Comparison of ENCODE assay signal across 15 mouse cellular contexts in the genomic region with DNA sequence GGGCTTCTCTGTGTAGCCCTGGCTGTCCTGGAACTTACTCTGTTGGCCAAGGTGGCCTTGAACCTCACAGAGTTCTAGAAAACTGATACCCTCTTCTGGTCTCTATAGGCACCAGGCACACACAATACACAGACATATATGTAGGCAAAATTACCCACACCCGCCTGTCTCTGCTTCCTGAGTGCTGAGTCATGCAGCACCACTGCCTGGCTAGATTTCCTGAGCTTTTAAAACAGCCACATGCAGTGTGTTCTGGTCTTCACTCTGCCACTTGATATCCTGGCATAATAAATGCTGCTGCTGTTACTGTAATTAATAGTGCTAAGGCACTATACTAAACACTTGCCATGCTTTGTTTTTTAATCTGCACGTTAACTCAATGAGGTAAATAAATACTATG. TPM values are rescaled to one million over a fixed set of nuclear protein-coding genes. Genes with fewer than 3 reads are reported as not detected.
DNase-seq lines count a peak whose midpoint lies in the region; ATAC-seq and TF ChIP-seq lines count a peak whose summit lies in the region.
"Had no signal": no experiment of that assay in that cellular context is flagged by ENCODE, and none has a peak within 500 bp of the region (broad histone marks: within the 10 kb centered on the region; RNA-seq: fewer than 3 reads in every experiment).

No protein-coding gene starts in this region.

- no peaks in the 10 kb centered on the region for H3K27me3 ChIP-seq in G1E (ENCODE audit: insufficient read depth, low read length)
- H3K27me3 ChIP-seq in midbrain, postnatal 0 days (ENCODE audit: insufficient read depth, low read length) = no peaks in the 10 kb centered on the region
- H3K27me3 ChIP-seq: forebrain, embryonic 12.5 days; limb, embryonic 15.5 days; midbrain, embryonic 15.5 days; stomach, embryonic 15.5 days had no signal

- H3K9me3 ChIP-seq in G1E (replicated peaks) = no peaks in the 10 kb centered on the region
- H3K9me3 ChIP-seq in midbrain, postnatal 0 days (ENCODE audit: low read length) = no peaks in the 10 kb centered on the region
- H3K9me3 ChIP-seq: forebrain, embryonic 12.5 days; limb, embryonic 15.5 days; midbrain, embryonic 15.5 days; stomach, embryonic 15.5 days had no signal

- no peak for TF ChIP-seq CTCF in gastrocnemius, adult 2 months (IDR thresholded peaks at IDR 0.05)
- TF ChIP-seq CTCF in G1E (IDR thresholded peaks at IDR 0.05; ENCODE audit: low read depth, low read length) = no peak
- no peak for TF ChIP-seq CTCF in midbrain, postnatal 0 days (IDR thresholded peaks at IDR 0.05)

- no peak overlapping the region for H3K9ac ChIP-seq in midbrain, postnatal 0 days (replicated peaks; ENCODE audit: low read length, poor library complexity, severe bottlenecking)
- H3K9ac ChIP-seq: forebrain, embryonic 12.5 days; limb, embryonic 15.5 days; midbrain, embryonic 15.5 days; stomach, embryonic 15.5 days had no signal

- H3K36me3 ChIP-seq in G1E (replicated peaks) = peaks cover 3% of the 10 kb centered on the region
- no peaks in the 10 kb centered on the region for H3K36me3 ChIP-seq in midbrain, postnatal 0 days (ENCODE audit: insufficient read depth, low read length)
- H3K36me3 ChIP-seq: forebrain, embryonic 12.5 days; limb, embryonic 15.5 days; midbrain, embryonic 15.5 days; stomach, embryonic 15.5 days had no signal

- H3K27ac ChIP-seq in gastrocnemius, adult 2 months = peak overlapping the region; percentile 48
- no peak overlapping the region for H3K27ac ChIP-seq in midbrain, postnatal 0 days (ENCODE audit: low read depth, low read length)
- H3K27ac ChIP-seq: forebrain, embryonic 12.5 days; limb, embryonic 15.5 days; midbrain, embryonic 15.5 days; stomach, embryonic 15.5 days had no signal

- no peak for DNase-seq in gastrocnemius, adult 2 months
- DNase-seq in gastrocnemius, postnatal 14 days = no peak
- DNase-seq in G1E (ENCODE audit: low spot score) = no peak
- DNase-seq in midbrain, postnatal 0 days (ENCODE audit: low spot score) = no peak
- no peak for DNase-seq in adrenal gland, postnatal 10 days
- DNase-seq in testis, postnatal 10 days (ENCODE audit: low spot score) = no peak
- DNase-seq: heart, postnatal 36 days; layer of hippocampus, postnatal 36 days had no signal

- intact Hi-C loops in gastrocnemius, adult 2 months (cut with DNase I) = no loop called here
- intact Hi-C loops in gastrocnemius, postnatal 14 days (cut with DNase I; ENCODE audit: low total_unique reads) = no loop called here

- 90% methylated on average over 2 of the region's 2 CpGs for WGBS in midbrain, postnatal 0 days

- peak; percentile 58 for ATAC-seq in G1E (ENCODE audit: extremely low read depth, insufficient number of reproducible peaks, low FRiP score, poor library complexity, severe bottlenecking)
- ATAC-seq in granulocyte monocyte progenitor cell, adult 5-6 weeks (replicated peaks; ENCODE audit: poor library complexity, severe bottlenecking) = peak; percentile 42; the same call in 1 of the 2 replicates
- peak; percentile 49 for ATAC-seq in megakaryocyte progenitor cell, adult 5-6 weeks (replicated peaks; ENCODE audit: poor library complexity)
- ATAC-seq in midbrain, postnatal 0 days (ENCODE audit: low FRiP score) = no peak
- ATAC-seq: midbrain, embryonic 15.5 days had no signal

- peaks cover 38% of the 10 kb centered on the region for H3K4me1 ChIP-seq in G1E (ENCODE audit: insufficient read depth, low read depth, low read length)
- H3K4me1 ChIP-seq in midbrain, postnatal 0 days (ENCODE audit: insufficient read depth, low read length) = peaks cover 5% of the 10 kb centered on the region; the same call in 1 of the 2 replicates

- no peak overlapping the region for H3K4me2 ChIP-seq in midbrain, postnatal 0 days (ENCODE audit: low read depth, low read length, poor library complexity, severe bottlenecking)
- H3K4me2 ChIP-seq: forebrain, embryonic 12.5 days; limb, embryonic 15.5 days; midbrain, embryonic 15.5 days; stomach, embryonic 15.5 days had no signal

- no peak overlapping the region for H3K4me3 ChIP-seq in gastrocnemius, adult 2 months
- no peak overlapping the region for H3K4me3 ChIP-seq in G1E (ENCODE audit: low read depth, low read length)
- H3K4me3 ChIP-seq in midbrain, postnatal 0 days (ENCODE audit: low read depth, low read length) = no peak overlapping the region
- H3K4me3 ChIP-seq: forebrain, embryonic 12.5 days; limb, embryonic 15.5 days; midbrain, embryonic 15.5 days; stomach, embryonic 15.5 days had no signal

RNA-seq across cellular contexts. Expression of gene Numa1, which starts 31.7 kb away (rescaled TPM):
- 10 to 100 TPM; 47.1 to 53.6 TPM for total RNA-seq in gastrocnemius, adult 2 months (2021)
- 10 to 100 TPM; 53.0 to 53.3 TPM for total RNA-seq in gastrocnemius, postnatal 14 days (2021)
- total RNA-seq in G1E (2014; fragmentation: Nextera tagmentation) (134 and 189 TPM in 2 replicates), G1E (2017) (120 and 125 TPM in 2 replicates)
- 106 and 112 TPM in 2 replicates for polyA plus RNA-seq in G1E (2012)
- total RNA-seq in granulocyte monocyte progenitor cell, adult 5-6 weeks (2014; fragmentation: Nextera tagmentation) = 114 and 116 TPM in 2 replicates
- 153 and 204 TPM in 2 replicates for total RNA-seq in granulocyte monocyte progenitor cell, adult 5-6 weeks (2017)
- 83.1 and 93.8 TPM in 2 replicates for total RNA-seq in megakaryocyte progenitor cell, adult 5-6 weeks (2015)
- total RNA-seq in megakaryocyte progenitor cell, adult 5-6 weeks (2017) = 156 and 190 TPM in 2 replicates
- total RNA-seq in midbrain, postnatal 0 days (2014; rRNA removed) = 64.4 and 74.0 TPM in 2 replicates
- 17.9 and 20.6 TPM in 2 replicates for polyA plus RNA-seq in midbrain, postnatal 0 days (2015; fragmentation: Nextera tagmentation; extraction: Ambion mirVana)
- 100 to 1,000 TPM; 117 to 151 TPM for total RNA-seq in adrenal gland, postnatal 10 days (2021)

RNA-seq across cellular contexts. Expression of gene Lrrc51, which starts 31.9 kb away (rescaled TPM):
- 1 to 10 TPM; 4.1 to 4.2 TPM for total RNA-seq in gastrocnemius, adult 2 months (2021)
- 1 to 10 TPM; 3.6 to 3.7 TPM for total RNA-seq in gastrocnemius, postnatal 14 days (2021)
- total RNA-seq in G1E (2014; fragmentation: Nextera tagmentation) (12.4 and 17.7 TPM in 2 replicates), G1E (2017) (2.9 and 4.1 TPM in 2 replicates)
- polyA plus RNA-seq in G1E (2012) = 0.53 and 0.65 TPM in 2 replicates
- 4.0 and 6.1 TPM in 2 replicates for total RNA-seq in granulocyte monocyte progenitor cell, adult 5-6 weeks (2014; fragmentation: Nextera tagmentation)
- 3.8 TPM in 1 of 2 replicates, not detected in the other for total RNA-seq in granulocyte monocyte progenitor cell, adult 5-6 weeks (2017)
- total RNA-seq in megakaryocyte progenitor cell, adult 5-6 weeks (2015) = 1.9 and 3.8 TPM in 2 replicates
- total RNA-seq in megakaryocyte progenitor cell, adult 5-6 weeks (2017) = 1.0 TPM in 1 of 2 replicates, not detected in the other
- total RNA-seq in midbrain, postnatal 0 days (2014; rRNA removed) = 3.7 and 6.9 TPM in 2 replicates
- 7.0 TPM in 2 replicates for polyA plus RNA-seq in midbrain, postnatal 0 days (2015; fragmentation: Nextera tagmentation; extraction: Ambion mirVana)
- total RNA-seq in adrenal gland, postnatal 10 days (2021) = 1 to 10 TPM; 8.4 TPM

RNA-seq across cellular contexts. Expression of gene Il18bp, which starts 52.9 kb away (rescaled TPM):
- total RNA-seq in gastrocnemius, adult 2 months (2021) = 1 to 10 TPM; 1.9 to 2.3 TPM
- 1 to 10 TPM; 1.1 to 1.4 TPM for total RNA-seq in gastrocnemius, postnatal 14 days (2021)
- 4.2 and 6.5 TPM in 2 replicates for total RNA-seq in G1E (2014; fragmentation: Nextera tagmentation)
- total RNA-seq in G1E (2017) = 2.5 and 2.7 TPM in 2 replicates
- 1.8 TPM in 2 replicates for polyA plus RNA-seq in G1E (2012)
- 5.8 and 12.6 TPM in 2 replicates for total RNA-seq in granulocyte monocyte progenitor cell, adult 5-6 weeks (2014; fragmentation: Nextera tagmentation)
- total RNA-seq in granulocyte monocyte progenitor cell, adult 5-6 weeks (2017) = 1.1 and 3.7 TPM in 2 replicates
- 3.1 and 7.6 TPM in 2 replicates for total RNA-seq in megakaryocyte progenitor cell, adult 5-6 weeks (2015)
- total RNA-seq in megakaryocyte progenitor cell, adult 5-6 weeks (2017) = 2.1 and 2.5 TPM in 2 replicates
- total RNA-seq in midbrain, postnatal 0 days (2014; rRNA removed) = 7.7 and 12.9 TPM in 2 replicates
- polyA plus RNA-seq in midbrain, postnatal 0 days (2015; fragmentation: Nextera tagmentation; extraction: Ambion mirVana) = 3.1 and 4.2 TPM in 2 replicates
- 1 to 10 TPM; 5.4 to 6.3 TPM for total RNA-seq in adrenal gland, postnatal 10 days (2021)

RNA-seq across cellular contexts. Expression of gene Tomt, which starts 59.4 kb away (rescaled TPM):
- not detected for total RNA-seq in gastrocnemius, adult 2 months (2021)
- total RNA-seq in gastrocnemius, postnatal 14 days (2021) = not detected
- total RNA-seq in G1E (2014; fragmentation: Nextera tagmentation) = not detected in 2 replicates
- total RNA-seq in G1E (2017) = 0.22 and 0.23 TPM in 2 replicates
- polyA plus RNA-seq in G1E (2012) = 0.01 TPM in 1 of 2 replicates, not detected in the other
- not detected in 2 replicates for total RNA-seq in granulocyte monocyte progenitor cell, adult 5-6 weeks (2014; fragmentation: Nextera tagmentation)
- 0.09 TPM in 1 of 2 replicates, not detected in the other for total RNA-seq in granulocyte monocyte progenitor cell, adult 5-6 weeks (2017)
- total RNA-seq in megakaryocyte progenitor cell, adult 5-6 weeks (2015) = 0.10 TPM in 1 of 2 replicates, not detected in the other
- 0.07 TPM in 1 of 2 replicates, not detected in the other for total RNA-seq in megakaryocyte progenitor cell, adult 5-6 weeks (2017)
- total RNA-seq in midbrain, postnatal 0 days (2014; rRNA removed) = 0.38 TPM in 1 of 2 replicates, not detected in the other
- polyA plus RNA-seq in midbrain, postnatal 0 days (2015; fragmentation: Nextera tagmentation; extraction: Ambion mirVana) = 0.23 and 0.32 TPM in 2 replicates
- total RNA-seq in adrenal gland, postnatal 10 days (2021) = under 1 TPM in 1 of 2 experiments, not detected in 1; 0.12 TPM
- total RNA-seq: heart, postnatal 36 days; layer of hippocampus, postnatal 36 days; neutrophil, adult 5-6 weeks had no signal

RNA-seq across cellular contexts. Expression of gene Lamtor1, which starts 59.9 kb away (rescaled TPM):
- 100 to 1,000 TPM in 1 of 2 experiments, 10 to 100 TPM in 1; 93.2 to 107 TPM for total RNA-seq in gastrocnemius, adult 2 months (2021)
- total RNA-seq in gastrocnemius, postnatal 14 days (2021) = 100 to 1,000 TPM; 101 to 102 TPM
- total RNA-seq in G1E (2014; fragmentation: Nextera tagmentation) (96.2 and 96.5 TPM in 2 replicates), G1E (2017) (145 and 146 TPM in 2 replicates)
- polyA plus RNA-seq in G1E (2012) = 136 and 153 TPM in 2 replicates
- 76.6 and 89.7 TPM in 2 replicates for total RNA-seq in granulocyte monocyte progenitor cell, adult 5-6 weeks (2014; fragmentation: Nextera tagmentation)
- total RNA-seq in granulocyte monocyte progenitor cell, adult 5-6 weeks (2017) = 70.9 and 91.7 TPM in 2 replicates
- 74.7 and 91.8 TPM in 2 replicates for total RNA-seq in megakaryocyte progenitor cell, adult 5-6 weeks (2015)
- total RNA-seq in megakaryocyte progenitor cell, adult 5-6 weeks (2017) = 75.0 and 75.7 TPM in 2 replicates
- total RNA-seq in midbrain, postnatal 0 days (2014; rRNA removed) = 114 and 127 TPM in 2 replicates
- polyA plus RNA-seq in midbrain, postnatal 0 days (2015; fragmentation: Nextera tagmentation; extraction: Ambion mirVana) = 159 and 180 TPM in 2 replicates
- 100 to 1,000 TPM; 116 to 126 TPM for total RNA-seq in adrenal gland, postnatal 10 days (2021)
